Mouse (Mus musculus): ENCODE measurements around the gene Tmem165.

GRCm38 (mm10) chr5:76139808-76140729 is 43.6 kb upstream of the Tmem165 start, which contains the start of gene Srd5a3:
- TF ChIP-seq CTCF (conservative IDR thresholded peaks at IDR 0.05; ENCODE audit: insufficient read depth, insufficient read length, low read depth, low read length) (peak; percentile 64), POLR2A (IDR thresholded peaks at IDR 0.05; ENCODE audit: low read depth, low read length) (no peak)

Measured in kidney, adult 2 months (tissue).